Mouse (Mus musculus): ENCODE results near the gene Odf3l2. TPM values are rescaled to one million over a fixed set of nuclear protein-coding genes. Genes with fewer than 3 reads are reported as not detected.
A peak's percentile ranks its signal among the peaks of the same experiment; 100 is the strongest.

Odf3l2 gene
- polyA plus RNA-seq, 1 experiment from 2014 or later, result not detected

- 3% methylated on average over 23 of the region's 23 CpGs for WGBS
These were observed 6.9 kb downstream of the Odf3l2 start for GRCm38 (mm10) chr10:79638486-79639204.

GRCm38 (mm10) chr10:79637128-79638110 lies 8.1 kb downstream of the Odf3l2 start, which contains the start of gene Shc2:
Gene Shc2 (minus strand): TSS chr10:79637918.
- Histone ChIP-seq H3K4me2 (replicated peaks) (peak within 1 kb of the TSS; percentile 86), H3K4me1 (peaks cover 14% of the 10 kb centered on the region; the same call in 1 of the 2 replicates), H3K4me3 (peak within 1 kb of the TSS; percentile 63), H3K27ac (peak within 1 kb of the TSS; percentile 86), H3K9ac (peak within 1 kb of the TSS; percentile 80), H3K9me3 (no peaks in the 10 kb centered on the region), H3K36me3 (no peaks in the 10 kb centered on the region), H3K27me3 (replicated peaks) (peaks cover 26% of the 10 kb centered on the region)
- under 1% methylated on average over 112 of the region's 116 CpGs for WGBS
- peak; percentile 87 for ATAC-seq (ENCODE audit: low FRiP score, low read depth)

More at GRCm38 (mm10) chr10:79638486-79639204, 6.9 kb downstream of the Odf3l2 start:
- peak overlapping the region; percentile 86 for H3K4me2 ChIP-seq (replicated peaks)
- H3K4me1 ChIP-seq, result peaks cover 14% of the 10 kb centered on the region; the same call in 1 of the 2 replicates
- H3K9ac ChIP-seq, result peak overlapping the region; percentile 80
- no peaks in the 10 kb centered on the region for H3K9me3 ChIP-seq
- H3K4me3 ChIP-seq, result 0 out of 2 replicates have a peak overlapping the region, but pooled peaks have one; percentile 63
- peak; percentile 42 for ATAC-seq (ENCODE audit: low FRiP score, low read depth)
- H3K27ac ChIP-seq, result no peak overlapping the region; the same call in 1 of the 2 replicates
- H3K27me3 ChIP-seq (replicated peaks), result peaks cover 26% of the 10 kb centered on the region
- no peaks in the 10 kb centered on the region for H3K36me3 ChIP-seq

- Histone ChIP-seq H3K4me1 (peaks cover 14% of the 10 kb centered on the region; the same call in 1 of the 2 replicates), H3K27me3 (replicated peaks) (peaks cover 26% of the 10 kb centered on the region), H3K27ac (no peak overlapping the region), H3K4me3 (peak overlapping the region; percentile 63; the same call in 1 of the 2 replicates), H3K9me3 (no peaks in the 10 kb centered on the region), H3K4me2 (replicated peaks) (peak overlapping the region; percentile 86), H3K9ac (no peak overlapping the region), H3K36me3 (no peaks in the 10 kb centered on the region)
- no peak for ATAC-seq (ENCODE audit: low FRiP score, low read depth)
- 79% methylated on average over 8 of the region's 8 CpGs for WGBS
These were observed 9.3 kb downstream of the Odf3l2 start for GRCm38 (mm10) chr10:79636287-79636686.

- H3K9ac ChIP-seq, result no peak overlapping the region
- 85% methylated on average over 17 of the region's 17 CpGs for WGBS
- H3K4me3 ChIP-seq, result no peak overlapping the region
- no peak overlapping the region for H3K27ac ChIP-seq
- H3K4me1 ChIP-seq, result peaks cover 6% of the 10 kb centered on the region; the same call in 1 of the 2 replicates
- H3K27me3 ChIP-seq (replicated peaks), result peaks cover 10% of the 10 kb centered on the region
- no peak for ATAC-seq (ENCODE audit: low FRiP score, low read depth)
- no peak overlapping the region for H3K4me2 ChIP-seq (replicated peaks)
- no peaks in the 10 kb centered on the region for H3K36me3 ChIP-seq
- H3K9me3 ChIP-seq, result no peaks in the 10 kb centered on the region
These were observed 12.3 kb downstream of the Odf3l2 start for GRCm38 (mm10) chr10:79633006-79633777.

GRCm38 (mm10) chr10:79631432-79631831 lies 14.1 kb downstream of the Odf3l2 start:
- Histone ChIP-seq H3K27ac (no peak overlapping the region), H3K4me1 (no peaks in the 10 kb centered on the region), H3K4me2 (replicated peaks) (no peak overlapping the region), H3K9ac (no peak overlapping the region), H3K27me3 (replicated peaks) (no peaks in the 10 kb centered on the region), H3K36me3 (no peaks in the 10 kb centered on the region), H3K9me3 (no peaks in the 10 kb centered on the region), H3K4me3 (no peak overlapping the region)
- no peak for ATAC-seq (ENCODE audit: low FRiP score, low read depth)
- WGBS, result 73% methylated on average over 4 of the region's 4 CpGs

GRCm38 (mm10) chr10:79628377-79628776 lies 17.2 kb downstream of the Odf3l2 start:
- Histone ChIP-seq H3K4me2 (replicated peaks) (no peak overlapping the region), H3K9me3 (no peaks in the 10 kb centered on the region), H3K9ac (no peak overlapping the region), H3K27ac (no peak overlapping the region), H3K4me3 (no peak overlapping the region), H3K27me3 (replicated peaks) (no peaks in the 10 kb centered on the region), H3K4me1 (no peaks in the 10 kb centered on the region), H3K36me3 (peaks cover 6% of the 10 kb centered on the region; the same call in 1 of the 2 replicates)
- WGBS, result 91% methylated on average over 5 of the region's 5 CpGs
- ATAC-seq (ENCODE audit: low FRiP score, low read depth), result no peak

- H3K9ac ChIP-seq, result no peak overlapping the region
- no peak overlapping the region for H3K27ac ChIP-seq
- no peak overlapping the region for H3K4me3 ChIP-seq
- peaks cover 6% of the 10 kb centered on the region; the same call in 1 of the 2 replicates for H3K36me3 ChIP-seq
- H3K4me1 ChIP-seq, result no peaks in the 10 kb centered on the region
- no peak for ATAC-seq (ENCODE audit: low FRiP score, low read depth)
- 84% methylated on average over 10 of the region's 10 CpGs for WGBS
- H3K4me2 ChIP-seq (replicated peaks), result no peak overlapping the region
- H3K9me3 ChIP-seq, result no peaks in the 10 kb centered on the region
- no peaks in the 10 kb centered on the region for H3K27me3 ChIP-seq (replicated peaks)
These were observed 19.4 kb downstream of the Odf3l2 start for GRCm38 (mm10) chr10:79626156-79626555.

- Histone ChIP-seq H3K27me3 (replicated peaks) (no peaks in the 10 kb centered on the region), H3K9me3 (no peaks in the 10 kb centered on the region), H3K4me2 (replicated peaks) (no peak overlapping the region), H3K27ac (no peak overlapping the region), H3K4me1 (no peaks in the 10 kb centered on the region), H3K9ac (no peak overlapping the region), H3K4me3 (no peak overlapping the region), H3K36me3 (peaks cover 6% of the 10 kb centered on the region; the same call in 1 of the 2 replicates)
- ATAC-seq (ENCODE audit: low FRiP score, low read depth), result no peak
- 83% methylated on average over 9 of the region's 9 CpGs for WGBS
These were observed 20.1 kb downstream of the Odf3l2 start for GRCm38 (mm10) chr10:79625398-79625797.

GRCm38 (mm10) chr10:79623950-79624349 lies 21.6 kb downstream of the Odf3l2 start:
- H3K9ac ChIP-seq, result no peak overlapping the region
- no peaks in the 10 kb centered on the region for H3K9me3 ChIP-seq
- H3K4me2 ChIP-seq (replicated peaks), result no peak overlapping the region
- H3K4me3 ChIP-seq, result no peak overlapping the region
- no peak overlapping the region for H3K27ac ChIP-seq
- H3K4me1 ChIP-seq, result no peaks in the 10 kb centered on the region
- H3K36me3 ChIP-seq, result peaks cover 10% of the 10 kb centered on the region; the same call in 1 of the 2 replicates
- H3K27me3 ChIP-seq (replicated peaks), result no peaks in the 10 kb centered on the region
- WGBS, result 65% methylated on average over 12 of the region's 12 CpGs
- no peak for ATAC-seq (ENCODE audit: low FRiP score, low read depth)

- Histone ChIP-seq H3K36me3 (0 out of 2 replicates have a peak, but pooled peaks cover 4% of the 10 kb centered on the region), H3K27ac (no peak overlapping the region), H3K9me3 (no peaks in the 10 kb centered on the region), H3K27me3 (replicated peaks) (peaks cover 24% of the 10 kb centered on the region), H3K9ac (no peak overlapping the region), H3K4me2 (replicated peaks) (no peak overlapping the region), H3K4me1 (peaks cover 24% of the 10 kb centered on the region), H3K4me3 (no peak overlapping the region)
- 90% methylated on average over 5 of the region's 5 CpGs for WGBS
- ATAC-seq (ENCODE audit: low FRiP score, low read depth), result no peak
These were observed 29.2 kb downstream of the Odf3l2 start for GRCm38 (mm10) chr10:79616376-79616775.

GRCm38 (mm10) chr10:79615860-79616259 lies 29.7 kb downstream of the Odf3l2 start:
- no peak for ATAC-seq (ENCODE audit: low FRiP score, low read depth)
- H3K4me3 ChIP-seq, result no peak overlapping the region
- WGBS, result 11% methylated on average over 8 of the region's 8 CpGs
- H3K36me3 ChIP-seq, result 0 out of 2 replicates have a peak, but pooled peaks cover 4% of the 10 kb centered on the region
- H3K4me2 ChIP-seq (replicated peaks), result no peak overlapping the region
- H3K9me3 ChIP-seq, result no peaks in the 10 kb centered on the region
- no peak overlapping the region for H3K9ac ChIP-seq
- H3K27me3 ChIP-seq (replicated peaks), result peaks cover 29% of the 10 kb centered on the region
- H3K27ac ChIP-seq, result no peak overlapping the region
- peaks cover 24% of the 10 kb centered on the region for H3K4me1 ChIP-seq

All from neural tube, embryonic 12.5 days (tissue).